Mouse (Mus musculus) kidney, adult 2 months (tissue): ENCODE measurements at regions not wholly inside any gene's neighbourhood (a gene's known extent, or its start where the extent isn't known, plus 50 kb on each side); places are given as distances from the start of the nearest gene placed in this dataset.

Experiments used
- CTCF ChIP-seq: fragments of 200-500 bp; conservative IDR thresholded peaks from 2 replicates; pipeline ENCODE4 v1.5.1; 2011; ENCODE audit warnings: low read depth, mild to moderate bottlenecking, control low read depth, low read length, moderate library complexity, mixed read lengths; ENCODE audit not compliant: insufficient read depth, insufficient read length
- POLR2A ChIP-seq: fragments of 200-500 bp; IDR thresholded peaks from one replicate; pipeline ENCODE4 v1.6.1; 2011; ENCODE audit warnings: low read depth, low read length, control low read depth

DNA sequence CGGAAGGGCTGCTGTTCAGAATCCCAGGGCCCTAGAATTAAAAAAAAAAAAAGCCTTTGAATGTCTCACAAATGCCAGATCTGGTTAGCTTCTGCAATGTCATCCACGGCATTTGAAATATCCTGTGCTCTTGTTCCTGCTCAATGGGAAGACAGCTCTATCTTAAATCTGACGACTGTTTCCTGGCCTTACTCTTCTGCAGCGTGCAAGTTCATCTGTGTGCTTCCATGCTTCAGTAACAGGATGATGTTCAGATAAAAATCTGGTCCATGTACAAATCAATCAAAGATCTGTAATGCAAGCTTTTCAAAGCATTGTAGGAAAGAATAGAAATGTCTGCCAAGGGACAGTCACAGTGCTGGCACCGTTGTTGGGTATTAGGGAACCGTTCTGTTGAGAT lies 738.4 kb downstream of the 4930447A16Rik start:
- TF ChIP-seq CTCF, result no peak
- no peak for TF ChIP-seq POLR2A
